Mouse (Mus musculus) urinary bladder, adult 2 months (tissue): Measurements from ENCODE around the gene Ctsz. TPM values are rescaled to one million over a fixed set of nuclear protein-coding genes. Genes with fewer than 3 reads are reported as not detected.

ENCODE experiments used
- DNase-seq: peaks from one replicate; pipeline ENCODE4 v3.0.0; 2022; ENCODE audit warnings: low spot score
- polyA plus RNA-seq: library from polyadenylated mRNA; depleted of rRNA; stranded (reverse); fragments of >200 nt; gene quantifications from 2 replicates; pipeline ENCODE4 v1.2.3, GENCODE M21; 2012

Ctsz gene
- polyA plus RNA-seq, 1 experiment: 128 TPM

GRCm38 (mm10) chr2:174441898-174442297 is 3.1 kb upstream of the Ctsz start:
- DNase-seq: no peak

GRCm38 (mm10) chr2:174439961-174440360 is 1.1 kb upstream of the Ctsz start:
- no peak for DNase-seq

GRCm38 (mm10) chr2:174439450-174439838 is 605 bp upstream of the Ctsz start:
- no peak for DNase-seq

- no peak for DNase-seq
Observed at GRCm38 (mm10) chr2:174438181-174438580, 658 bp downstream of the Ctsz start.

- DNase-seq: no peak
Observed at GRCm38 (mm10) chr2:174437697-174437982, 1.2 kb downstream of the Ctsz start.

GRCm38 (mm10) chr2:174436916-174437696 is 1.7 kb downstream of the Ctsz start:
- no peak for DNase-seq

- DNase-seq: no peak
Observed at GRCm38 (mm10) chr2:174436076-174436701, 2.6 kb downstream of the Ctsz start.

- no peak for DNase-seq
Observed at GRCm38 (mm10) chr2:174434943-174435342, 3.9 kb downstream of the Ctsz start.

GRCm38 (mm10) chr2:174428996-174429591 is 9.7 kb downstream of the Ctsz start:
- no peak for DNase-seq

- no peak for DNase-seq
Observed at GRCm38 (mm10) chr2:174428076-174428835, 10.6 kb downstream of the Ctsz start.

GRCm38 (mm10) chr2:174426856-174427255 is 12.0 kb downstream of the Ctsz start:
- DNase-seq: no peak

GRCm38 (mm10) chr2:174424301-174425085 is 14.3 kb downstream of the Ctsz start:
- no peak for DNase-seq

GRCm38 (mm10) chr2:174421107-174421506 is 17.7 kb downstream of the Ctsz start:
- no peak for DNase-seq

- DNase-seq: peak; percentile 90
Observed at GRCm38 (mm10) chr2:174415731-174416310, 23.0 kb downstream of the Ctsz start, which contains the start of gene Nelfcd. Gene Nelfcd (plus strand): TSS chr2:174415804.

- no peak for DNase-seq
Observed at GRCm38 (mm10) chr2:174415001-174415730, 23.7 kb downstream of the Ctsz start.

GRCm38 (mm10) chr2:174413127-174413526 is 25.7 kb downstream of the Ctsz start:
- DNase-seq: no peak

- DNase-seq: no peak
Observed at GRCm38 (mm10) chr2:174410222-174410621, 28.6 kb downstream of the Ctsz start.

- no peak for DNase-seq
Observed at GRCm38 (mm10) chr2:174400396-174400795, 38.4 kb downstream of the Ctsz start.

GRCm38 (mm10) chr2:174397881-174398280 is 41.0 kb downstream of the Ctsz start:
- no peak for DNase-seq

- DNase-seq: no peak
Observed at GRCm38 (mm10) chr2:174397065-174397464, 41.8 kb downstream of the Ctsz start.
